Mouse (Mus musculus) brain, embryonic 18.5 days (tissue): ENCODE results near the gene Actr6.
"Not testable (repeated sequence)": the region's sequence is repeated elsewhere in the genome, so short reads cannot be mapped to it uniquely, and the experiment has no call there.

Source experiments
- DNase-seq: peaks from one replicate; pipeline ENCODE4 v3.0.0-alpha.2; 2012; ENCODE audit warnings: low read depth, low spot score

Gene Actr6

DNA sequence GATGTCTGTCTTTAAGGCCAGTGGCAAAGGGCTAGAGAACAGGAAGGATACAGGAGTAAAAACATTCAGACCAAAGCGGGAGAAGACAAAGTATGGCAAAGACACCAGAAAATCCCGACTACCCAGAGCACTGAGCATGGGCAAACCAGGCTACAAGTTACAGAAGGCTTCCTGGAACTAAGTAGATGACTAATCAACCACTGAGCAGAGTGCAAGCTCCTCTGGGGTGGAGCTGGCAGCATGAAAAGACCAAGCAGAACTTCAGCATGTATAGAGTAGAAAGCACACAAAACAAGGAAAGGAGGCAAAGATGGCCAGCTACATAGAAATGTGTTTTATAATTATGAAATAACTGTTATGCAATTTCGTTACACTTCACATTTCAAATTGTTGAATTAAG lies 51.6 kb downstream of the Actr6 start:
- DNase-seq: no peak

DNA sequence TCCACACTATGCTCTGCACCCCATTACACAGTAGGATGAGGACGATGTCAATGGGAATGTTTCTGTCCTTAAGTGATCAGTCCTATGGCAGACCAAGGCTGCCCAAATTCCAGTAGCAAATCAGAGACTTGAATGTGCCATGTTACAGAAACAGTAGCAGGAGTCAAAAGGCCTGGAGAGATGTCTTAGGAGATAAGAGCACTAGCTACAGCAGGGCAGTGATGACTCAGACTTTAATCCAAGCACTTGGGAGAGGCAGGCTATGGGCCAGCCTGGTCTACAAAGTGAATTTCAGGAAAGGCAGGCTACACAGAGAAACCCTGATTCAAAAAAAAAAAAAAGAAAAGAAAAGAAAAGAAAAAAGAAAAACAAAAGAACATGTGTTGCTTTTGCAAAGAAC lies 52.6 kb downstream of the Actr6 start:
- no peak for DNase-seq

DNA sequence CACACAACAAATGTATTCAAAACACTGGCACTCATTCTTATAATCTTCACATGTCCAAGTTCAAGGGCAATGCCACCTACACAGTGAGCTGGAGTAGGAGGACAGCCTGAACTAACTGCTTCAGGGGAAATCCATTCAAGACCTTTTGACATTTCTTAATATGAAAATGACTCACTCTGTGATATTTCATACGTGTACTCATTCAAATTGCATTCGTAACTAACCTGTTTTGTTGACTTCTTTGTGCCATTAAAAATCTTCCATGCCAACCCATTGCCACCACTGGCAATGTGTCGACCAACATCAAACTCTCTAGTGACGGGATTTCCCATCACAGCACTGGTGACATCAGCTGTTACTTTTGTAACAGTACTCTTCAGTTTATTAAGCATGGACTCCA lies 54.0 kb downstream of the Actr6 start:
- DNase-seq: no peak

- DNase-seq: no peak
These were observed 55.5 kb downstream of the Actr6 start for GRCm38 (mm10) chr10:89676609-89677008.

DNA sequence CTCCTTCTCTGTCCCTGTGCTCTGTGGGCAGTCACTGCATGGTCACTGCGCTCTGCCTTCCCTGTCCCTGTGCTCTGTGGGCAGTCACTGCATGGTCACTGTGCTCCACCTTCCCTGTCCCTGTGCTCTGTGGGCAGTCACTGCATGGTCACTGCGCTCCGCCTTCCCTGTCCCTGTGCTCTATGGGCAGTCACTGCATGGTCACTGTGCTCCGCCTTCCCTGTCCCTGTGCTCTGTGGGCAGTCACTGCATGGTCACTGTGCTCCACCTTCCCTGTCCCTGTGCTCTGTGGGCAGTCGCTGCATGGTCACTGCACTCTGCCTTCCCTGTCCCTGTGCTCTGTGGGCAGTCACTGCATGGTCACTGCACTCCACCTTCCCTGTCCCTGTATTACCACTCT lies 61.7 kb downstream of the Actr6 start:
- DNase-seq: not testable (repeated sequence)

- DNase-seq: no peak
These were observed 64.5 kb downstream of the Actr6 start for GRCm38 (mm10) chr10:89667571-89667970.

DNA sequence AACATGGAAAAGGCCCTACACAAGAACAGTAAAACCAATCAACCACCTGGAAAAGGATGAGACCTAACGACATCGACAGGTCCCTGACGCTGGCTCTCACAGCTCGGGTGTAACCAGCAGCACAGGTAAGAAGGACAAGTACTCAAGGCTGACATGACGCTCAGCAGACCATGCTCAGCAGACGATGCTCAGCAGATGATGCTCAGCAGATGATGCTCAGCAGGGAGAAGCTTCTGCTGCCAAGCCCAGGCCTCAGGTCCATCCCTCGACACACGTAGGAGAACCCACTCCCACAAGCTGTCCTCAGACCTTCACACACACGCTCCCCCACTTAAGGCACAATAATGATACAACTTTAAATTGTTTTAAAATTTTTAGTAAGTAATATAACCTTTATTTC lies 66.4 kb downstream of the Actr6 start:
- DNase-seq: no peak

GRCm38 (mm10) chr10:89664977-89665645 lies 67.0 kb downstream of the Actr6 start:
- no peak for DNase-seq
